Mouse (Mus musculus): ENCODE measurements around the gene Pgm3. TPM values are rescaled to one million over a fixed set of nuclear protein-coding genes. Genes with fewer than 3 reads are reported as not detected.

The Pgm3 gene
- polyA plus RNA-seq, 1 experiment from 2014 or later = 41.9 TPM

Other genes starting within 250 kb of the Pgm3 start
- 7.0 and 7.1 TPM in 2 replicates for gene Ube2cbp, start 106.9 kb downstream of the Pgm3 start, polyA plus RNA-seq (2016; fragmentation: Nextera tagmentation; extraction: Ambion mirVana)
- 21.4 and 22.8 TPM in 2 replicates for gene Dop1a, start 104.7 kb downstream of the Pgm3 start, polyA plus RNA-seq (2016; fragmentation: Nextera tagmentation; extraction: Ambion mirVana)
- gene Rwdd2a, start 149 bp upstream of the Pgm3 start, polyA plus RNA-seq (2016; fragmentation: Nextera tagmentation; extraction: Ambion mirVana) = 4.5 and 6.6 TPM in 2 replicates
- 23.7 and 26.3 TPM in 2 replicates for gene Me1, start 124.1 kb upstream of the Pgm3 start, polyA plus RNA-seq (2016; fragmentation: Nextera tagmentation; extraction: Ambion mirVana)
- gene Prss35, start 171.8 kb upstream of the Pgm3 start, polyA plus RNA-seq (2016; fragmentation: Nextera tagmentation; extraction: Ambion mirVana) = 3.2 and 5.0 TPM in 2 replicates

Measured in neural tube, embryonic 12.5 days (tissue).